Mouse (Mus musculus) midbrain, postnatal 0 days (tissue): ENCODE results near the gene Rtl6. TPM values are rescaled to one million over a fixed set of nuclear protein-coding genes. Genes with fewer than 3 reads are reported as not detected.

ENCODE experiments used
- ATAC-seq: fragments of 200-750 bp; cut with Nextera tagmentation; 2 replicates; pipeline ENCODE4 v1.8.0; 2017; ENCODE audit warnings: moderate number of reproducible peaks, mild to moderate bottlenecking, moderate TSS enrichment, moderate library complexity; ENCODE audit not compliant: low FRiP score
- DNase-seq: peaks from one replicate; pipeline ENCODE4 v3.0.0-alpha.2; 2015; ENCODE audit warnings: low spot score
- H3K27ac ChIP-seq: fragments of 300-500 bp; sonication (generic); 2 replicates; pipeline ENCODE4 v1.5.1; 2014; ENCODE audit warnings: low read depth, mild to moderate bottlenecking, low read length, mixed read lengths
- H3K27me3 ChIP-seq: fragments of 300-500 bp; sonication (generic); 2 replicates; pipeline ENCODE4 v1.6.1; 2014; ENCODE audit warnings: low read length, control low read depth, mixed read lengths; ENCODE audit not compliant: insufficient read depth
- H3K36me3 ChIP-seq: fragments of 300-500 bp; sonication (generic); 2 replicates; pipeline ENCODE4 v1.6.1; 2014; ENCODE audit warnings: low read length, control low read depth, mixed read lengths; ENCODE audit not compliant: insufficient read depth
- H3K4me1 ChIP-seq: fragments of 300-500 bp; sonication (generic); 2 replicates; pipeline ENCODE4 v1.6.1; 2014; ENCODE audit warnings: mild to moderate bottlenecking, control low read depth, antibody characterized with exemption, low read length, mixed read lengths; ENCODE audit not compliant: insufficient read depth
- H3K4me2 ChIP-seq: fragments of 300-500 bp; sonication (generic); 2 replicates; pipeline ENCODE4 v1.6.1; 2014; ENCODE audit warnings: low read depth, mild to moderate bottlenecking, low read length, mixed read lengths; ENCODE audit not compliant: poor library complexity, severe bottlenecking
- H3K4me3 ChIP-seq: fragments of 300-500 bp; sonication (generic); 2 replicates; pipeline ENCODE4 v1.5.1; 2014; ENCODE audit warnings: low read depth, mild to moderate bottlenecking, low read length, moderate library complexity
- H3K9ac ChIP-seq: fragments of 300-500 bp; sonication (generic); replicated peaks from 2 replicates; pipeline ENCODE4 v1.6.1; 2014; ENCODE audit warnings: mild to moderate bottlenecking, low read length, moderate library complexity, mixed read lengths; ENCODE audit not compliant: poor library complexity, severe bottlenecking
- H3K9me3 ChIP-seq: fragments of 300-500 bp; sonication (generic); 2 replicates; pipeline ENCODE4 v1.6.1; 2016; ENCODE audit warnings: low read length, control low read depth
- CTCF ChIP-seq: IDR thresholded peaks from 2 replicates; pipeline ENCODE4 v1.5.1; 2016; ENCODE audit warnings: antibody characterized with exemption, mild to moderate bottlenecking
- WGBS: fragments of 180-500 bp; shearing (Covaris S2); extraction: QIAGEN DNeasy Blood & Tissue Kit; methylation state at CpG from one replicate; pipeline ENCODE4 v1.1.7; 2014; 5-methylcytosine and 5-hydroxymethylcytosine counted together
- polyA plus RNA-seq: library from polyadenylated mRNA; unstranded; fragments of >200 nt; fragmentation: Nextera tagmentation; extraction: Ambion mirVana; gene quantifications from 2 replicates; pipeline ENCODE4 v1.2.1, GENCODE M21; 2015
- total RNA-seq: library from RNA; depleted of rRNA; stranded (reverse); fragments of >200 nt; gene quantifications from 2 replicates; pipeline ENCODE4 v1.2.3, GENCODE M21; 2014; rRNA removed

Gene Rtl6
- total and polyA plus RNA-seq, 2 experiments from 2014 or later = 52.9 to 85.5 TPM

DNA sequence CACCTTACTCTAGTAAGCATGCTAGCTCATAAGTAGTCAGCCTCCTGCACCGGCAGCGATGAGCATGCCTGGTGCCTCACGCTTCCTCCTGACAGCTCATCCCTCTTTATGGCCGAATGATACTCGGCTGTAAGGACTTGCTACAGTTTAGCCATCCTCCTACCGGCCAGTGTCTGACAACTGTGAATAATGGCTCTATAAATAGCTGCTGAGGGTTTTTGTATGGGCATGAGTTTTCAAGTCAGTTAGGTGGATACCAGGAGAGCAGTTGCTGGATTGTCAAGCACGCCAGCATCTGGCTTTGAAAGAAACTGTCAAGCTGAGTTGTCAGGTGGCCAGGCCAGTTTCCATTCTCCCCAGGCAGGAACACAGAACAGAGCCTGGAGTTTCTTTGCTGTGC lies 52.7 kb downstream of the Rtl6 start:
- 0 out of 2 replicates have a peak, but pooled peaks have one; percentile 19 for TF ChIP-seq CTCF
- Histone ChIP-seq H3K27ac (peak overlapping the region; percentile 9; the same call in 1 of the 2 replicates), H3K27me3 (no peaks in the 10 kb centered on the region), H3K9ac (no peak overlapping the region), H3K4me3 (no peak overlapping the region), H3K36me3 (no peaks in the 10 kb centered on the region), H3K4me1 (peaks cover 13% of the 10 kb centered on the region; the same call in 1 of the 2 replicates), H3K9me3 (no peaks in the 10 kb centered on the region), H3K4me2 (no peak overlapping the region)
- DNase-seq (no peak), ATAC-seq (no peak)
- 40% methylated on average over 7 of the region's 7 CpGs for WGBS

Other genes starting within 250 kb of the Rtl6 start
- gene Parvg, start 233.8 kb downstream of the Rtl6 start, total RNA-seq = 1.5 and 1.7 TPM in 2 replicates
- 1.7 and 1.9 TPM in 2 replicates for gene Parvg, start 233.8 kb downstream of the Rtl6 start, polyA plus RNA-seq
- gene Shisal1, start 110.7 kb downstream of the Rtl6 start, total RNA-seq = 50.0 and 73.5 TPM in 2 replicates
- gene Shisal1, start 110.7 kb downstream of the Rtl6 start, polyA plus RNA-seq = 18.1 and 20.4 TPM in 2 replicates
- gene Prr5, start 111.8 kb upstream of the Rtl6 start, total RNA-seq = 25.8 and 33.4 TPM in 2 replicates
- gene Prr5, start 111.8 kb upstream of the Rtl6 start, polyA plus RNA-seq = 37.8 and 40.7 TPM in 2 replicates
- 0.44 and 0.61 TPM in 2 replicates for gene Arhgap8, start 162.2 kb upstream of the Rtl6 start, total RNA-seq
- gene Arhgap8, start 162.2 kb upstream of the Rtl6 start, polyA plus RNA-seq = 0.33 and 0.53 TPM in 2 replicates